Mouse (Mus musculus): Measurements from ENCODE around the gene Desi1. TPM values are rescaled to one million over a fixed set of nuclear protein-coding genes. Genes with fewer than 3 reads are reported as not detected.
"Not testable (repeated sequence)": the region's sequence is repeated elsewhere in the genome, so short reads cannot be mapped to it uniquely, and the experiment has no call there.

Gene Desi1
- polyA plus RNA-seq, 1 experiment from 2014 or later: 26.3 TPM

DNA sequence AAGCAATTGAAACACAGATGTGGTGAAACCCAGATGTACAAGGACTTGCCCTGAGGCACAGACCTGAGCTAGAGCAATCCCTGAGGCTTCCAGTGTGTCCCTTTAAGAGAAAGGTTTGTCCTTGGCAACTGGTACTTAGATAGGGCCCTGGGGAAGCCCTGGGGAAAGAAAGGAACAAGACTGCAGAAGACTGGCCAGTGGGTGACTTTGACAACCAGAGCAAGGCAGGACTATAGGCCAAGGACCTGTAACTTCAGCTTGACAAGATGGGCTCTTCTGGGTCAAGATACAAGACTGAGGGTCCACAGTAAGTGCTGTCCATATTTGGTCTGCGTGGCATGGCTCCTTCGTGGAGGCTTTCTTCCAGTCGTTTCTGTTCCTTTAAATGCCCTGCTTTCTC is 46.0 kb downstream of the Desi1 start, which contains the start of gene Xrcc6:
Gene Xrcc6 (plus strand): TSS at position 190 of the 400 bp plus-strand sequence.
- H3K4me1 ChIP-seq (ENCODE audit: control insufficient read depth, insufficient read depth, low read length): no peaks in the 10 kb centered on the region
- no peak within 1 kb of the TSS for H3K4me2 ChIP-seq (replicated peaks; ENCODE audit: low read depth, low read length)
- no peak within 1 kb of the TSS for H3K27ac ChIP-seq (ENCODE audit: low read length)
- no peaks in the 10 kb centered on the region for H3K9me3 ChIP-seq (ENCODE audit: control insufficient read depth, low read depth, low read length)
- H3K9ac ChIP-seq (replicated peaks; ENCODE audit: low read depth, low read length): no peak within 1 kb of the TSS
- no peaks in the 10 kb centered on the region for H3K36me3 ChIP-seq (ENCODE audit: control insufficient read depth, insufficient read depth, low read length)
- H3K27me3 ChIP-seq (ENCODE audit: control insufficient read depth, insufficient read depth, low read length): no peaks in the 10 kb centered on the region
- no peak within 1 kb of the TSS for H3K4me3 ChIP-seq (ENCODE audit: low read depth, low read length)
- ATAC-seq (ENCODE audit: insufficient number of reproducible peaks, insufficient read depth, low FRiP score, low read depth): no peak
- WGBS: 87% methylated on average over 3 of the region's 3 CpGs

DNA sequence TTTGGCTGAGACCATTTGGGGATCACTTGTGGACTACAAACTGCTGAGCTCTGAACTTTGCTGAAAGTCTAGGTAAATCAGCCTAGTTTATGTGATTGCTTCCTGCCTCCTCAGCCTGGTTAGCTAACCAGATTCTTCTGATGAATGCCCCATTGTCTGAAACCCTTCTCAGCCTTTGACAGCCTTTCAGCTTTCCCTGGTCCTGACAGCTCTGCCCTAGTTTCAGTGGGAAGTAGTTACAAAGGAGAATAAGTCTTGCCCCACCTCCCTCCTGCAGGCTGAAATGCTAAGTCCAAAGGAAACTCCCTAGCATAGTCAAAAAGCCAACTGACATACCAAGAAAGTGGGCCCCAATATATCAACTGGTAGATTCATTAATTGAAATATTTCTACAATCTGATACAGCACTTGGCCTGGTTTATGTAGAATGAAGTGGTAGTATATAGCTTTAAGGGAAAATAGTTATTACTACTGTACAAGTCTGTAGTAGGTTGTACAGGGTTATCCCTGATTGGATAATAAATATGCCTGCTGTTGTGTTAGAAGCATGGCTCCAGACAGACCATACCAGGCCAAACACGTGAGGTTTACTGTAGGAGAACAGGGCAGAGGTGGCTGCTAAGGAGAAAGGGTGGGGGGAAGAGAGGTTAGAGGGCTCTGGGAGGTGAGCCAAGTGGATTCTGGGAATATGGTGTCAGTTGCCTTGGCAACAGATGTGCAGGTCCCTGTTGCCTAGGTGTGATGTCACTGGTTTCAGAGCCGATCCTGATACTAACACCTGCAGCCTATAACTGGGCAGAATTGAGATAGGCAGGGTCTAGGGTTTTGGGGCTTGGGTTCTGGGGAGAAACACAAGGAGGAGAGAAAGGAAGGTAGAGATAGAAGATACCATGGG is 48.1 kb downstream of the Desi1 start:
- Histone ChIP-seq H3K9ac (replicated peaks; ENCODE audit: low read depth, low read length) (no peak overlapping the region), H3K27ac (ENCODE audit: low read length) (no peak overlapping the region), H3K4me3 (ENCODE audit: low read depth, low read length) (no peak overlapping the region), H3K4me2 (replicated peaks; ENCODE audit: low read depth, low read length) (no peak overlapping the region), H3K4me1 (ENCODE audit: control insufficient read depth, insufficient read depth, low read length) (no peaks in the 10 kb centered on the region), H3K27me3 (ENCODE audit: control insufficient read depth, insufficient read depth, low read length) (no peaks in the 10 kb centered on the region), H3K36me3 (ENCODE audit: control insufficient read depth, insufficient read depth, low read length) (no peaks in the 10 kb centered on the region), H3K9me3 (ENCODE audit: control insufficient read depth, low read depth, low read length) (no peaks in the 10 kb centered on the region)
- ATAC-seq (ENCODE audit: insufficient number of reproducible peaks, insufficient read depth, low FRiP score, low read depth): no peak
- 57% methylated on average over 2 of the region's 2 CpGs for WGBS

DNA sequence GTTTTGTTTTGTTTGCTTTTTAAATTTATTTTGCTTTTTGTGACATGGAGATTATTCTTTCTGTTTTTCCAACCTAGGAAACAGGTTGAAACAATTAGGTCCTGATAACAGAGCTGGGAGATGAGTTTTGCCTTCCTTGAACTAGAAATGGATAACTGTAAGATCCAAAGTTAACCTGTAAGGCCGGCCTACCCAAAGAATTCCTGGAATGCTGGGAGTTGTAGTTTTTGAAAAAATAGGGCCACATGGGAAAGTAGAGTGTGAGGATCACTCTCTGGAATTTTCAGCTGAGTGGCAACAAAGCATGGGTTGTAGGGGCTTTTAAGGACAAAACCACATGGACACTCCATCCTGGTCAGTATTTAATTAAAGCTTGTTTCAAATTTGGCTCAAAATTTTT is 51.5 kb downstream of the Desi1 start:
- no peaks in the 10 kb centered on the region for H3K27me3 ChIP-seq (ENCODE audit: control insufficient read depth, insufficient read depth, low read length)
- no peak overlapping the region for H3K4me3 ChIP-seq (ENCODE audit: low read depth, low read length)
- H3K36me3 ChIP-seq (ENCODE audit: control insufficient read depth, insufficient read depth, low read length): no peaks in the 10 kb centered on the region
- ATAC-seq (ENCODE audit: insufficient number of reproducible peaks, insufficient read depth, low FRiP score, low read depth): no peak
- no peak overlapping the region for H3K9ac ChIP-seq (replicated peaks; ENCODE audit: low read depth, low read length)
- no peaks in the 10 kb centered on the region for H3K4me1 ChIP-seq (ENCODE audit: control insufficient read depth, insufficient read depth, low read length)
- H3K4me2 ChIP-seq (replicated peaks; ENCODE audit: low read depth, low read length): no peak overlapping the region
- H3K9me3 ChIP-seq (ENCODE audit: control insufficient read depth, low read depth, low read length): no peaks in the 10 kb centered on the region
- no peak overlapping the region for H3K27ac ChIP-seq (ENCODE audit: low read length)
- WGBS: 53% methylated on average over 1 of the region's 1 CpGs

DNA sequence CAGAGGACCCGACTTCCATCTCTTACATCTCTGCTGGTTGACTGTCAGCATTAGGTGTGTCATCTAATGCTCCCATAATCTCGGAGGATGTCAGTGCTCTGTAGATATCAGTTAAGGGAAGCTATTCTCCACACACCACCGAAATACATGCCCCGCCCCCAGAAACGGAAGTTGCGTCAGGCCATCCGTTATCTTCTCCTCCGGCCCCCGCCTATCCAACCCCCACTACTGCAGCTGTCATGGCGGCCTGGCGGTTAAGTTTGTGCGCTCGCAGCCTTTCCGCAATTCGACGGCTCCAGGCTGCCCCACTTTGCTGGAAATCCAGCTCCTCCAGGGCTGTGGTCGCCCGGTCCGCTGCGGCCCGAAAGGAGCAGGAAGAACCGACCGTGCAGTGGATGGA is 53.3 kb downstream of the Desi1 start, which contains the start of gene 1700029P11Rik:
Gene 1700029P11Rik (plus strand): TSS at position 220 of the 400 bp plus-strand sequence.
- Histone ChIP-seq H3K9ac (replicated peaks; ENCODE audit: low read depth, low read length) (no peak within 1 kb of the TSS), H3K4me2 (replicated peaks; ENCODE audit: low read depth, low read length) (no peak within 1 kb of the TSS), H3K27ac (ENCODE audit: low read length) (no peak within 1 kb of the TSS), H3K36me3 (ENCODE audit: control insufficient read depth, insufficient read depth, low read length) (no peaks in the 10 kb centered on the region), H3K9me3 (ENCODE audit: control insufficient read depth, low read depth, low read length) (no peaks in the 10 kb centered on the region), H3K27me3 (ENCODE audit: control insufficient read depth, insufficient read depth, low read length) (no peaks in the 10 kb centered on the region), H3K4me1 (ENCODE audit: control insufficient read depth, insufficient read depth, low read length) (no peaks in the 10 kb centered on the region), H3K4me3 (ENCODE audit: low read depth, low read length) (no peak within 1 kb of the TSS)
- ATAC-seq (ENCODE audit: insufficient number of reproducible peaks, insufficient read depth, low FRiP score, low read depth): no peak
- 95% methylated on average over 23 of the region's 23 CpGs for WGBS

DNA sequence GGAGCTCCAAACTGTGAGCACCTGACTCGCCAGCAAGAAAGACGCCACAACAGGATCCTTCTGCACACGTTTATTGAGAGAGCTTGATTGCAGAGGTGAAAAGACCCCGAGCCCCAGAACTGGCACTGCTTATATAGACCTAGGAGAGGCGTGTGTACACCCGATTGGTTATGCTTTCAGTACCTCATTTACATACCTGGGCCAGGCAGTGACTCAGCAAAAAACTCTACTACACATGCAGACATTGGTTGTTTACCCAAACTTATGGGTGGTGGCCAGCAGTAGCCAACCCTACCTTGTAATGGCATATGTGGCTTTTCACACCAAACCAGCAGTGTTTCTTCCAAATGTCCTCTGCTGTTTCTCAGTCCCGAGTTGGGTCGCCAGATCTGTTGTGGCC is 58.5 kb downstream of the Desi1 start:
- not testable (repeated sequence) for H3K36me3 ChIP-seq (ENCODE audit: control insufficient read depth, insufficient read depth, low read length); ATAC-seq (ENCODE audit: insufficient number of reproducible peaks, insufficient read depth, low FRiP score, low read depth); H3K4me3 ChIP-seq (ENCODE audit: low read depth, low read length); H3K9me3 ChIP-seq (ENCODE audit: control insufficient read depth, low read depth, low read length); H3K27ac ChIP-seq (ENCODE audit: low read length); H3K9ac ChIP-seq (replicated peaks; ENCODE audit: low read depth, low read length); H3K4me1 ChIP-seq (ENCODE audit: control insufficient read depth, insufficient read depth, low read length); H3K4me2 ChIP-seq (replicated peaks; ENCODE audit: low read depth, low read length); H3K27me3 ChIP-seq (ENCODE audit: control insufficient read depth, insufficient read depth, low read length)
- 93% methylated on average over 8 of the region's 8 CpGs for WGBS

DNA sequence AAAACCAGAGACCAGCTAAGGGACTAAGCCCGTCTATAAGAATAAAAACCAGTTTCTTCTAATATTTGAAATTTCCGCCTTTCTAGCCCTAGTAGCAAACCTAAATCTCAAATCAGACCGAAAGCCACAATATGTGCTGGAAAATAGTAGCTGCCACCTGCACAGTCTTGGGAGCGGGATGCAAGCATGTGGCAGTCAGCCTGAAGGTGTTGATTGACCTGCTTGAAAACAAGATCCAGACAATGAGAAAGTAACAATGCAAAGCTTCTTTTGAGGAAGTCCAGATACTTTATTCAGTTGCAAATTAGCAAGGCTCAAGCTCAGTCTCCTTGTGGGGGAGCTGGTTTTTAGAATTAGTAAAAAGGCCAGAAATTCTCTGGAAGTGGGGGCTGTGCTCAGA is 63.2 kb downstream of the Desi1 start:
- WGBS: 91% methylated on average over 4 of the region's 4 CpGs
- H3K27ac ChIP-seq (ENCODE audit: low read length); H3K36me3 ChIP-seq (ENCODE audit: control insufficient read depth, insufficient read depth, low read length); H3K9me3 ChIP-seq (ENCODE audit: control insufficient read depth, low read depth, low read length); H3K4me3 ChIP-seq (ENCODE audit: low read depth, low read length); H3K4me2 ChIP-seq (replicated peaks; ENCODE audit: low read depth, low read length); H3K27me3 ChIP-seq (ENCODE audit: control insufficient read depth, insufficient read depth, low read length); H3K4me1 ChIP-seq (ENCODE audit: control insufficient read depth, insufficient read depth, low read length); ATAC-seq (ENCODE audit: insufficient number of reproducible peaks, insufficient read depth, low FRiP score, low read depth); H3K9ac ChIP-seq (replicated peaks; ENCODE audit: low read depth, low read length): not testable (repeated sequence)

DNA sequence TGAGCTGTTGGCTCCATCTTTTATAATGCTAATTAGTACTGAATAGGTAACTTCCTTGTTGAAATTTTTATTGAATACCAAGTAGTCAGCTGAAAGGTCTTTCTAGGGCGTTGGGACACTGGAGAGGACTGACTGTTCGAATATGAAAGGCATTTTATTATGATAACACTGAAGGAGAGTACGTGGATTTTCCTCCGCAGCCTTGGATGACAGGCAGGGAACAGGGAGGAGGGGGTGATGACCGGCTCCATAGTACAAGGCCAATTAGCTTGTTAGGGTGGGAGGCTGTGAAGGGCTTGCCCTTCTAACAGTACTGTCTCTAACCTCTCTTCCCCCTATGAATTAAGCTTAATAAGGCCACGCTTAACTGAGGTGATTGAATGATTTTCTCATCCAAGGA is 64.0 kb downstream of the Desi1 start:
- H3K4me2 ChIP-seq (replicated peaks; ENCODE audit: low read depth, low read length); H3K36me3 ChIP-seq (ENCODE audit: control insufficient read depth, insufficient read depth, low read length); ATAC-seq (ENCODE audit: insufficient number of reproducible peaks, insufficient read depth, low FRiP score, low read depth); H3K9ac ChIP-seq (replicated peaks; ENCODE audit: low read depth, low read length); H3K4me1 ChIP-seq (ENCODE audit: control insufficient read depth, insufficient read depth, low read length); H3K4me3 ChIP-seq (ENCODE audit: low read depth, low read length); H3K9me3 ChIP-seq (ENCODE audit: control insufficient read depth, low read depth, low read length); H3K27me3 ChIP-seq (ENCODE audit: control insufficient read depth, insufficient read depth, low read length); H3K27ac ChIP-seq (ENCODE audit: low read length): not testable (repeated sequence)
- 70% methylated on average over 6 of the region's 6 CpGs for WGBS

DNA sequence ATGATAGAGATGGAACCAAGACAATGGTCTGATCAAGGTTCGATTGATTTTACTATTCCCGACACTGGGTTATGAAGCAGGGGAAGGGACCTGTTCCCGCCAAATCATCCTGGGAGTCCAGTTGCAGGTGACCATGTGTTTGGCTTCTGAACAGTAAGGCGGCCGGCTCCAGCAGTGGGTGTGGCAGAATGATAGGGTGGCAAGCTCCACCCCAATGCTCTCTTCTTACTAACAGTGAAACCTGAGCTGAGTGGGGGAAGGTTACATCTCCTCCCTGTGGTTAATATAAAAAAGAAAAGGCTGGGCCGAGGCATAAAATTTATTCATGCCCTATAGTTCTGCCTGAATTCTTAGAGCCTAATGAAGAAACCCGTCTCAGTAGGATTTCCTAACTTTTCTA is 64.5 kb downstream of the Desi1 start:
- Histone ChIP-seq H3K27me3 (ENCODE audit: control insufficient read depth, insufficient read depth, low read length) (no peaks in the 10 kb centered on the region), H3K4me2 (replicated peaks; ENCODE audit: low read depth, low read length) (no peak overlapping the region), H3K27ac (ENCODE audit: low read length) (no peak overlapping the region), H3K4me1 (ENCODE audit: control insufficient read depth, insufficient read depth, low read length) (no peaks in the 10 kb centered on the region), H3K9ac (replicated peaks; ENCODE audit: low read depth, low read length) (no peak overlapping the region), H3K4me3 (ENCODE audit: low read depth, low read length) (no peak overlapping the region), H3K36me3 (ENCODE audit: control insufficient read depth, insufficient read depth, low read length) (no peaks in the 10 kb centered on the region), H3K9me3 (ENCODE audit: control insufficient read depth, low read depth, low read length) (no peaks in the 10 kb centered on the region; the same call in 1 of the 2 replicates)
- 49% methylated on average over 7 of the region's 7 CpGs for WGBS
- ATAC-seq (ENCODE audit: insufficient number of reproducible peaks, insufficient read depth, low FRiP score, low read depth): no peak
